Mouse (Mus musculus): Measurements from ENCODE around the gene Usp6nl.

The Usp6nl gene

GRCm38 (mm10) chr2:6423661-6424550, 101.4 kb downstream of the Usp6nl start:
- DNase-seq = no peak

DNA sequence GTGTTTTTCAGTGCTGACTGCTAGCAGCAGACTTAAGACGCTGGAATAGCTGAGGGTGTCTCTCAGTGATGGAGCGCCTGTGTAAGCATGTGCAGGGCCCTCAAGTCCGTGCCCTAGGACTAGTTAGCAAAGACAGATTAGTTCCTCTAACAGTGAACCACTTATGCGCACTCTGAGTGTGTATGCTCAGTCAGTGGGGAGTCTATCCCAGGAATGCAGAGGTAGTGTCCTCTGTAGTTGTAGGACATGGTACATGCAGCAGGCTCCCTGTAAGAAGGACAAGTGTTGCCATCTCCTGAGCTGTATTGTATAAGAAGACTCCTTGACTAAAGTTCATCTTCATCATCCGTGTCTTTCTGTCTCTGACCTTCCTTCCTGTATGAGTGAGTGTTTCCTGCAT, 102.4 kb downstream of the Usp6nl start:
- no peak for DNase-seq

DNA sequence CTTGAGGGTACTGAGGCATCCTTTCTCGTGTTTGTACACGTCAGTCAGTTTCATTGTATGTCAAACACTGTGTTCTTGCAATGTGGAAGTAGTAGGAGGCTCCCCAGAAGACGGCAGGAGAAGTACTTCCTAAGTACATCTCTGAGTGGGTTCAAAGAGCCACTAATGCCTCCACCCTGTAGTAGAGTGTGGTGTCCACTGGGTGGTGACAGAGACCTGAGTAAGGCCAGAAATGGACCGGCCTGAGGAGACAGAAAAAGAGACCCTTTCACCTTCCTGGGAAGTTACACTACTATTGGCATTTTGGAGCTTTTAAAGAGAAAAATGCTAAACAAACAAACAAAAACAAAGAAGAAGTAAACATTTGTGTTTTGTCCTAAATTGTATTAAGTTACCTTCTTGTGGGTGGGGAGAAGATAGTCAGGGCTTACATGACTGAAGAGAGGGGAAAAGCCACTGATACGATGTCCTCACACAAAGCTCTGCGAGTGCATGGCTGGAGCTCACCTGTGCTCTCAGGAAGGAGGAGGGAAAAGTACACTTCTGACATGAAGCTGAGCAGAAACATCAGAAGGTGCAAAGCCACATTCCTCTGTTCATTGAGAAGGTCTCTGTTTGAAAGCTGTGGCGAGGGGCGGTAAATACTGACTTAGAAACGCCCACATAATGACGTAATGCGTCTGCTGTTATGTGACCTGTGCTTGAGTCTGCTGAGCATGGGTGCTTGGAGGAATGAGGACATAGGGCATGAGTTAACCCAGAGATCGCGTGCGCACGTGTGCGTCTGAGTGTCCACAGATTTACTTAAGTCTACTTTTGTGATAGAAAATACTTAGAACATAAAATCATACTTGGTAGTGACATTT, 113.9 kb downstream of the Usp6nl start:
- DNase-seq = peak; percentile 72 to 75

DNA sequence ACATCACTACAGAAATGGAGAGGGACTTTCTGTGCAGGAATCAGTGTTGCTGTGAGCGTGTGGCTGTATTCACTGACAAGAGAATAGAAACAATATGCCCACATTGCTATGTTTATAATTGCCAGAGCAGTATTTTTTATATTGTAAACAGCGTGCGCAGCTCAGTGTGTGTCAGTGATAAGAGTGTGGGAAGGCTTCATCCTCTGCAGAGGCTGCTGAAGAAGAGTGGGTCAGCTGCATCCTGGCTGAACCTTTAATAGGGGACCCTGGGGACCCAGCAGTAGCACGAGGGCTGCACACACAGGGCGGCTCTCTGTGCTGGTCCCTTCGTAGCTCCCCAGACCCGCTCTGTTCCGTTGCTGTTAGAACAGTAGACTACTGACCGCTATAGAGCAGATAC, 119.2 kb downstream of the Usp6nl start:
- DNase-seq = no peak

GRCm38 (mm10) chr2:6442302-6442701, 119.8 kb downstream of the Usp6nl start:
- no peak for DNase-seq

DNA sequence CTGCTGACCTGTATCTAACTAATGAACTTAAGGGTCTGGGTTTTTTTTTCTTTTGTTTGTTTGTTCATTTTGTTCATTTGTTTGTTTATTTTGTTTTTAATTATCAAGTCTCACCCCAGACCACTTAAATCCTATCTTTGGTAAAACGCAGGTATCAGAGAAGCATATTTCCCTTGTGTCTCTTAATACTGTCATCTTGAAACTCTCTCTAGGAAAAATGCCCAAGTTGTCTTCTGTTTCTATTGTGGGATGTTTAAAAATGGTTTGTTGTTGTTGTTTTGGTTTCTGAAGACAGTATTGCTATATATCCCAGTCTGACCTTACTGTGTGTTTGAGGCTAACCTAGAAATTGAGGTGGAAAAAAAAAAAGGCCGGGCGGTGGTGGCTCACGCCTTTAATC, 121.5 kb downstream of the Usp6nl start:
- DNase-seq = no peak

GRCm38 (mm10) chr2:6444723-6445169, 122.3 kb downstream of the Usp6nl start:
- no peak for DNase-seq

DNA sequence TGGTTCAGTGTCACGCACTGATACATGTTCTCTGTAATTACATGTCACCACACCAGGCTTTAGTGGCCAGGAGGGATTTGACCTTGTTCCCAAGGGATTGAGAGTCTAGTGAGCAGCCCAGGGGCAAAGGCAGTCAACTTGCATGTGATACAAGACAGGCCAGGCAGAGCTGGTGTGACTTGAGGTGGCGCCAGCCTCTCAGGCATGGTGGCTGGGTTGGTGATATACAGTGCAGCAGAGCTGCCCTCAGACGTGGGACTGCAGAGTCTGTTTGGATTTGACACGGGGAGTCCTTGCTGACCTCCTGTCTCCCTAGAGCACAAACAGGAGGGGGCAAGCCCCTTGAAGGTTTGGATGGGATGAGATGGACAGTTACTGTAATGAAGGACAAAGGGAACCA, 123.4 kb downstream of the Usp6nl start:
- no peak for DNase-seq

GRCm38 (mm10) chr2:6448880-6449279, 126.4 kb downstream of the Usp6nl start:
- no peak for DNase-seq

- no peak for DNase-seq
Measured at GRCm38 (mm10) chr2:6449656-6450055, 127.2 kb downstream of the Usp6nl start.

DNA sequence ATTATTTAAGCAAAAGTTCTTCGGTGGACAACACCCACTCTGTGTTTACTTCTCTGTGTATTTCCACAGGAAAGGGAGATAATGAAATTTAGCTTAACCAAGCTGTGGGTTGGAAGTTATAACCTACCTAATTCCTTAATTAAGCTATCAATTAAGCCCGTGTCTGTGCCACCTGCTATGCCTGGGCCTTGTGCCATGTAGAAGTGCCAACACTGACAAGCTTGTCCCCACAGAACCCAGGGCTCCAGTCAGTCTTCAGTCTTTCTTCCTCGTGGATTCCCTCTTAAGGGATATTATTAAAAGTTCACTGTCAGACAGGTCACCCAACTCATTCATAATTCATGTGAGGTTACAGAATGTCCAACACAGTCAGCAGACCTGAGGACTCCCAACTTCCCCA, 128.1 kb downstream of the Usp6nl start:
- no peak for DNase-seq

DNA sequence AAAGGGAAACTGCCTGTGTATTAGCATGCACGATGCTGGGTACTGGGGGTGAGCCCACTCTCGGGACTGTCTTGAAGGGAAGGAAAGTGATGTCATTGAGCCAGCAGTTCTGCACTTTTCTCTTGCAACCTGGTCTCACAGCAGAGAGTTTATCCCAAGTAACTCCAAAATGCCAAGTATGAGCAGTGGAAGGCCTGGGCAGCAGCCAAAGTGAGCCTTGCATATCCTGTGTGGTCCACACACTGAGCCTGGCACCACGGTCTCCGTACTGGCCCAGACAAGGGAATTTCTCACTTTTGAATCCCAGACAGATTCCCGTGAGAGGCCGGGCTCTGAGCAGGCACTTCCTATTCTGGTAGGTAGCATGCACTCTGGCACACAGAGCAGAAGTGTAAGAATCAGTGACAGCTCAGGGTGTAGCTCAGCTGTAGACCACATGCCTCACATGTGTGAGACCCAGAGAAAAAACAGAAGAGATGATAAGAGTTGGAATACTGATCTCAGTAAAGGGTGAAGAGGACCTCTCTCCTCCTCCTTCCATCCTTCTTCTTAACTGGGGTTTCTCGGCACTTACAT, 132.6 kb downstream of the Usp6nl start:
- no peak for DNase-seq

- DNase-seq = peak in 1 of 2 experiments; percentile 41
Measured at GRCm38 (mm10) chr2:6459282-6460047, 137.0 kb downstream of the Usp6nl start.

- DNase-seq = no peak
Measured at GRCm38 (mm10) chr2:6462306-6462705, 139.8 kb downstream of the Usp6nl start.

GRCm38 (mm10) chr2:6463772-6464661, 141.6 kb downstream of the Usp6nl start:
- peak; percentile 48 to 60 for DNase-seq

DNA sequence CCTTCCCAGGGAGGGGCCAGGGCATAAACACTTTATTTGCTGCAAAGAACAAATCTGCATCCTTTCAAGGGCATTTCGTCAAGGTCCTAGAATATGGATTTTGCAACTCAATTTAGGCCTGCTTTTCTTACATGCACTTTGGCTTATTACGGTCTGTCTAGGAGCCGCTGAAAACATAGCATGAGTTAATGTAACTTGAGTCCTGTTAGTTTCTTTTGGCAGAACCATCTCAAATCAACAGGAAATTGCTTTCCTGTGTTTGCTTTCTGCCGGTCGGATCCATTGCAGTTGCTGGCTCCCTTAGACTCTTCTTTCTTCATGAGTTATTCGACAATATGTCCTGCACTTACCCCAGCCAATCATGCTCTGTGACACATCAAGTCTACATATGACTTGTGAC, 143.9 kb downstream of the Usp6nl start:
- no peak for DNase-seq

GRCm38 (mm10) chr2:6467318-6467717, 144.9 kb downstream of the Usp6nl start:
- no peak for DNase-seq

DNA sequence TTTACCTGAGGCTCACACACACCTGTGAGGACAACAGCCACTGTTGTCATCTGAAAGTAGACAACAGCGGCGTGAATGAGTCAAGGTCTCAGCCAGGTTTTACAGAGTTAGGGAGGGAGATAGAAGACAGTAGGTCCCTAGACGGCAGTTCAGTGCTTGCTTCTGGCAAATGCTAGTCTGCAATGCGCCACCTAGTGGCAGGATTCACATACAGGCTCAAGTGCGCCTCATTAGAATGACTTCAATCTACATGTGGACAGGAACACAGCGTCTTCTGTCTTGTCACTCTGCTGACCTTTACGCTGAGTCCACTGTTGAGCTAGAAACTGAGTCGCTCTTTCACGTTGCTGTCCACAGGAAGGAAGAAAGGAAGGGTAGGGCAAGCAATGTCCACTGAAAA, 146.7 kb downstream of the Usp6nl start:
- peak; percentile 84 to 87 for DNase-seq

- DNase-seq = no peak
Measured at GRCm38 (mm10) chr2:6471110-6471611, 148.7 kb downstream of the Usp6nl start.

DNA sequence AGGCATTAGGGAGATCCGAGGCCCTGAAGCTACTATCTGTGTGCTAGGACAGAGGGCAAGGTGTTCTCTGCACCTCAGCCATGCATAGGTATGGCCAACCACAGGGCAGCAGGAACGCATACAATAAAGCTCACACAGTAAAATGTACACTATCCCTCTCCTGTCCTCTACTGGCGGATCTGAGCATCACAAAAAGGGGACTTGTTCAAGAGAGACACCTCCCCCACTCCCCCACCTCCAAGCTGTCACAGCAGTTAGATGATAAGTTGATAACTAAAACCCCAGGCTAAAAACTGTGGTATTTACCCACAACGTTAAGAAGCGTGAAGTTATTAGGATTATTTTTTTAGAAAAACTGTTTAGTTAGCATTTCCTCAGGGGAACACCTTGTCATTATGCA, 151.4 kb downstream of the Usp6nl start:
- DNase-seq = no peak

- no peak for DNase-seq
Measured at GRCm38 (mm10) chr2:6477884-6478283, 155.4 kb downstream of the Usp6nl start.
